Mouse (Mus musculus): ENCODE results near the gene Arg1. TPM values are rescaled to one million over a fixed set of nuclear protein-coding genes. Genes with fewer than 3 reads are reported as not detected.

The Arg1 gene
- 2.9 and 3.0 TPM in 2 replicates for total RNA-seq (2014; rRNA removed)
- 3.6 and 3.9 TPM in 2 replicates for polyA plus RNA-seq (2015; fragmentation: Nextera tagmentation; extraction: Ambion mirVana)

DNA sequence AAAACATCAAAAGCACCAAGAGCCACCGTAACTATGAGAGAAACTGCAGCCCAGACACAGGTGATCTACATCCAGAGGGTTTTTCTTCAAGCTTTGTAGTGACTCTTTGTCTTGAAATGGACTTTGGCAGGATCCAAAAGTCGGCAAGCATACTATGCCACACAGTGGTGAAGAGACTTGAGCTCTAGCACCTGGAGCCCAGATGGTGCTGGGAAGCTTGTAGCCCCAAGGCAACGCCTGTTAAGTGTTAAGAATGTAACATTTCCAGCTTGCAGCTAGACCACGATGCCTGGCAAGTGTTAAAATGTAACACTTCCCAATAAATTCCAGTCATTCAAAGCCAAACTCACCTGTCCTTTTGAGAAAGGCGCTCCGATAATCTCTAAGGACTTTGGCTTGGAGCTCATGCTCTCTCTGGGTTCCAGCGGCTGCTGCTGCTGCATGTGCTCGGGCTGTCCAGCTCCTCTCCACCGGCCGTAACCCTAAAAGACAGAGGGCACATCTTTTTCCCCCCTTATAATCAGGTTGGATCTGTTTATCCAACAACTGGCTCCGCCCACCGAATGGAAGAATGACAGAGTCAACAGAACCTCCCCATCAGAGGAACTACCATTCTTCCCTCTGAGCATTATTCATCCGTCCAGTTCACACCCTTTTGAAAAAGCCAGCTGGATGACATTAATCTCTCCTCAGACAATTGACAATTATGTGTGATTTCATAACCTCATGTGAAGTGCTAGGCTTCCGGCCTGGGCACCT, at the start of gene Arg1:
Arg1 (minus strand) TSS at position 523 of the 759 bp plus-strand sequence.
- Histone ChIP-seq H3K4me2 (ENCODE audit: low read depth, low read length) (no peak within 1 kb of the TSS), H3K27ac (no peak within 1 kb of the TSS), H3K9me3 (ENCODE audit: low read length) (no peaks in the 10 kb centered on the region), H3K4me3 (ENCODE audit: low read length) (no peak within 1 kb of the TSS), H3K27me3 (ENCODE audit: insufficient read depth, low read length) (no peaks in the 10 kb centered on the region), H3K4me1 (ENCODE audit: insufficient read depth, low read length) (no peaks in the 10 kb centered on the region), H3K9ac (replicated peaks; ENCODE audit: low read length) (no peak within 1 kb of the TSS), H3K36me3 (ENCODE audit: insufficient read depth, low read length) (no peaks in the 10 kb centered on the region)
- DNase-seq (ENCODE audit: low spot score) (peak; percentile 12), ATAC-seq (no peak)
- WGBS, result 63% methylated on average over 14 of the region's 14 CpGs
- TF ChIP-seq CTCF (IDR thresholded peaks at IDR 0.05; ENCODE audit: low read depth), result no peak

DNA sequence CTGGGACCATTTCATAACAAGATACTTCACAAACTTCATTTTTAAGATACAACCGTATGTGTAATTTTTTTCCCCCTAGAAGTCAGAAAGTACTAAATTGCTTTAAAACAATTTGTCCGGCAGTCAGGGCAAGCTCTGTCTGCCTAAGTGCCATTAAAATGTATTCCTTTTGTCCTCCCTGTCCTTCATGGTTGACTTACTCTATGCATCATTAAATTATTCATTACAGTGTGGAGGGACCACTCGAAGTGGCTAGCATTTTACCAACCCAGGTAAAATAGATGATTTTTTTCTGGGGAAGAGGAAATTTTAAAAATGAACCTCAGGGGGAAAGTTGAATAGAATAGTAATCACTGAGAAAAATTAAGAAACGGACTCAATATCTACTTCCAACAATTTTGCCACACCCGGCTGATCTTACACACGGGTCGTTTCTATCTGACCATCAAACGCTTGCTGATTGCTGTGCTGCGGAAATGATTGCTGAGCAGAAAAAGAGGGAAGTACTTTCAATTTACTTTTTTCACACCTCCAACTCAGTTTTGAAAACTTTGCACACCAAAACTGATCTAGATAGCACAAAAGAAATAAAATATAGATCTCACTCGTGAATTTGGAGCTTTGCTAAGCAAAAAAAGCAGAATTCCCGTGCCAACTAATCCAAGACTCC, 46.7 kb upstream of the Arg1 start:
- H3K4me1 ChIP-seq (ENCODE audit: insufficient read depth, low read length), result no peaks in the 10 kb centered on the region
- H3K4me3 ChIP-seq (ENCODE audit: low read length), result no peak overlapping the region
- 0 out of 2 replicates have a peak, but pooled peaks cover 3% of the 10 kb centered on the region for H3K9me3 ChIP-seq (ENCODE audit: low read length)
- TF ChIP-seq CTCF (IDR thresholded peaks at IDR 0.05; ENCODE audit: low read depth), result no peak
- H3K27me3 ChIP-seq (ENCODE audit: insufficient read depth, low read length), result no peaks in the 10 kb centered on the region
- WGBS, result 76% methylated on average over 11 of the region's 11 CpGs
- no peaks in the 10 kb centered on the region for H3K36me3 ChIP-seq (ENCODE audit: insufficient read depth, low read length)
- ATAC-seq, result no peak
- no peak overlapping the region for H3K9ac ChIP-seq (replicated peaks; ENCODE audit: low read length)
- no peak overlapping the region for H3K4me2 ChIP-seq (ENCODE audit: low read depth, low read length)
- DNase-seq (ENCODE audit: low spot score), result no peak
- H3K27ac ChIP-seq, result no peak overlapping the region

- Histone ChIP-seq H3K9me3 (ENCODE audit: low read length) (0 out of 2 replicates have a peak, but pooled peaks cover 3% of the 10 kb centered on the region), H3K36me3 (ENCODE audit: insufficient read depth, low read length) (no peaks in the 10 kb centered on the region), H3K4me3 (ENCODE audit: low read length) (no peak overlapping the region), H3K4me2 (ENCODE audit: low read depth, low read length) (no peak overlapping the region), H3K27me3 (ENCODE audit: insufficient read depth, low read length) (no peaks in the 10 kb centered on the region), H3K4me1 (ENCODE audit: insufficient read depth, low read length) (no peaks in the 10 kb centered on the region), H3K27ac (no peak overlapping the region), H3K9ac (replicated peaks; ENCODE audit: low read length) (no peak overlapping the region)
- ATAC-seq (no peak), DNase-seq (ENCODE audit: low spot score) (no peak)
- 60% methylated on average over 5 of the region's 5 CpGs for WGBS
- no peak for TF ChIP-seq CTCF (IDR thresholded peaks at IDR 0.05; ENCODE audit: low read depth)
Observed at GRCm38 (mm10) chr10:24973385-24973784, 46.1 kb upstream of the Arg1 start.

DNA sequence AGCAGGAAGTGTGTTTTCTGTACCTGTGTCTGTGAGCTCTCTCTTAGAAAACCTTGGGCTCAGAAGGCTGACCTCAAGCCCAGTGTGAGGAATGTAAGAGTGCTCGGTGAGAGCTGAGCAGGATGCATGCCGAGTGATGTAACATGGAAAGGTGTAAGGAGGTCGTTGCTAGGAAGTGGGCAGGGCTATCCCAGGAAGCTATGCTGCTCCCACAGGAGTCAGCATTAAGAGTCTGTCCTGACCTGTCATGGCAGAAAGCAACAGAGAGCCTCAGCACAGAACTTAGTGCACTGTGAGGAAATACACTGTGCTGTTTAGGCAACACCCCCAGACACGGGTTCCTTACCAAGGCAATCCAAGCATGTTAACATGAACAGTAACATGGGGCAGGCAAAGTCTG, 45.6 kb upstream of the Arg1 start:
- no peaks in the 10 kb centered on the region for H3K27me3 ChIP-seq (ENCODE audit: insufficient read depth, low read length)
- no peak for ATAC-seq

GRCm38 (mm10) chr10:24965821-24966550, 38.7 kb upstream of the Arg1 start:
- Histone ChIP-seq H3K4me3 (ENCODE audit: low read length) (no peak overlapping the region), H3K9ac (replicated peaks; ENCODE audit: low read length) (no peak overlapping the region), H3K27me3 (ENCODE audit: insufficient read depth, low read length) (no peaks in the 10 kb centered on the region), H3K27ac (0 out of 2 replicates have a peak overlapping the region, but pooled peaks have one; percentile 20), H3K36me3 (ENCODE audit: insufficient read depth, low read length) (no peaks in the 10 kb centered on the region), H3K9me3 (ENCODE audit: low read length) (no peaks in the 10 kb centered on the region), H3K4me1 (ENCODE audit: insufficient read depth, low read length) (no peaks in the 10 kb centered on the region), H3K4me2 (ENCODE audit: low read depth, low read length) (no peak overlapping the region)
- ATAC-seq (no peak), DNase-seq (ENCODE audit: low spot score) (no peak)
- TF ChIP-seq CTCF (IDR thresholded peaks at IDR 0.05; ENCODE audit: low read depth), result no peak
- 51% methylated on average over 12 of the region's 12 CpGs for WGBS

More for the DNA sequence above, 45.6 kb upstream of the Arg1 start:
- Histone ChIP-seq H3K4me2 (ENCODE audit: low read depth, low read length) (no peak overlapping the region), H3K4me3 (ENCODE audit: low read length) (no peak overlapping the region), H3K9ac (replicated peaks; ENCODE audit: low read length) (no peak overlapping the region), H3K4me1 (ENCODE audit: insufficient read depth, low read length) (no peaks in the 10 kb centered on the region), H3K36me3 (ENCODE audit: insufficient read depth, low read length) (no peaks in the 10 kb centered on the region), H3K27ac (no peak overlapping the region), H3K9me3 (ENCODE audit: low read length) (0 out of 2 replicates have a peak, but pooled peaks cover 3% of the 10 kb centered on the region)
- no peak for TF ChIP-seq CTCF (IDR thresholded peaks at IDR 0.05; ENCODE audit: low read depth)
- DNase-seq (ENCODE audit: low spot score), result no peak
- WGBS, result 64% methylated on average over 4 of the region's 4 CpGs

DNA sequence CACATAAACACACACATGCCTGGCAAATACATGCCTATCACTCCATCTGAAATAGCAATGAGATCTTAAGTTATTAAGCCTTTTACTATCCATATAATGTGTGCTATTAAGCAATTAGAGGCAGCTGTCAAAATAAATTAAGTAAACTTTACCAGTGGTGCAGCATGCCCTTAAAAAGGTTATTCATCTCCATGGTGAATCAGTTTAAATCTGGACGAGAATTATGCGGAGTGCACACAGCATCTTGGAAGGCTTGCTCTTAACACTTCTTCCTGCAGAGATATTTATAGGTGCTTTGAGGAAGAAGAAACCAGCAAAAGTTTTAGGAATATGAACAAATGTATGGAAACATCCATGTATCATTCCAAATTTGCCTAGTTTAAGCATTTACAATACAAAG, 34.6 kb upstream of the Arg1 start:
- 31% methylated on average over 2 of the region's 2 CpGs for WGBS
- no peak for TF ChIP-seq CTCF (IDR thresholded peaks at IDR 0.05; ENCODE audit: low read depth)
- Histone ChIP-seq H3K9me3 (ENCODE audit: low read length) (no peaks in the 10 kb centered on the region), H3K27me3 (ENCODE audit: insufficient read depth, low read length) (no peaks in the 10 kb centered on the region), H3K9ac (replicated peaks; ENCODE audit: low read length) (no peak overlapping the region), H3K4me1 (ENCODE audit: insufficient read depth, low read length) (no peaks in the 10 kb centered on the region), H3K27ac (no peak overlapping the region), H3K4me2 (ENCODE audit: low read depth, low read length) (no peak overlapping the region), H3K4me3 (ENCODE audit: low read length) (no peak overlapping the region), H3K36me3 (ENCODE audit: insufficient read depth, low read length) (no peaks in the 10 kb centered on the region)
- ATAC-seq (no peak), DNase-seq (ENCODE audit: low spot score) (no peak)
